Mouse (Mus musculus) forebrain, embryonic 16.5 days (tissue): ENCODE measurements around the gene Dnaic2. TPM values are rescaled to one million over a fixed set of nuclear protein-coding genes. Genes with fewer than 3 reads are reported as not detected.
A peak's percentile ranks its signal among the peaks of the same experiment; 100 is the strongest.

Source experiments
- ATAC-seq: fragments of 200-750 bp; cut with Nextera tagmentation; 2 replicates; pipeline ENCODE4 v1.8.0; 2017; ENCODE audit warnings: mild to moderate bottlenecking, moderate library complexity
- H3K27ac ChIP-seq: fragments of 300-500 bp; sonication (generic); 2 replicates; pipeline ENCODE4 v1.5.1; 2014; ENCODE audit warnings: low read length, control low read depth
- H3K27me3 ChIP-seq: fragments of 300-500 bp; sonication (generic); replicated peaks from 2 replicates; pipeline ENCODE4 v1.6.1; 2014; ENCODE audit warnings: low read length; ENCODE audit not compliant: control insufficient read depth, insufficient read depth
- H3K36me3 ChIP-seq: fragments of 300-500 bp; sonication (generic); 2 replicates; pipeline ENCODE4 v1.6.1; 2014; ENCODE audit not compliant: control insufficient read depth, insufficient read depth
- H3K4me1 ChIP-seq: fragments of 300-500 bp; sonication (generic); replicated peaks from 2 replicates; pipeline ENCODE4 v1.6.1; 2014; ENCODE audit warnings: low read length; ENCODE audit not compliant: control insufficient read depth, insufficient read depth
- H3K4me2 ChIP-seq: fragments of 300-500 bp; sonication (generic); 2 replicates; pipeline ENCODE4 v1.6.1; 2014; ENCODE audit warnings: mild to moderate bottlenecking, low read length, control low read depth
- H3K4me3 ChIP-seq: fragments of 300-500 bp; sonication (generic); replicated peaks from 2 replicates; pipeline ENCODE4 v1.5.1; 2014; ENCODE audit warnings: mild to moderate bottlenecking, low read length, control low read depth
- H3K9ac ChIP-seq: fragments of 300-500 bp; sonication (generic); replicated peaks from 2 replicates; pipeline ENCODE4 v1.6.1; 2014; ENCODE audit warnings: low read depth, low read length, control low read depth
- H3K9me3 ChIP-seq: fragments of 300-500 bp; sonication (generic); 2 replicates; pipeline ENCODE4 v1.6.1; 2016; ENCODE audit warnings: low read length; ENCODE audit not compliant: control insufficient read depth
- WGBS: fragments of 180-500 bp; shearing (Covaris S2); extraction: QIAGEN DNeasy Blood & Tissue Kit; methylation state at CpG from one replicate; pipeline ENCODE4 v1.1.7; 2014; 5-methylcytosine and 5-hydroxymethylcytosine counted together
- polyA plus RNA-seq: library from polyadenylated mRNA; unstranded; fragments of >200 nt; fragmentation: Nextera tagmentation; extraction: Ambion mirVana; gene quantifications from 2 replicates; pipeline ENCODE4 v1.2.1, GENCODE M21; 2015

Gene Dnaic2
- polyA plus RNA-seq, 1 experiment from 2014 or later, result 1.5 TPM

- no peaks in the 10 kb centered on the region for H3K9me3 ChIP-seq
- no peaks in the 10 kb centered on the region for H3K36me3 ChIP-seq
- ATAC-seq, result no peak
- no peak overlapping the region for H3K9ac ChIP-seq
- no peaks in the 10 kb centered on the region for H3K27me3 ChIP-seq
- H3K4me3 ChIP-seq, result no peak overlapping the region
- no peak overlapping the region for H3K4me2 ChIP-seq
- 0 out of 2 replicates have a peak, but pooled peaks cover 2% of the 10 kb centered on the region for H3K4me1 ChIP-seq
- WGBS, result 87% methylated on average over 9 of the region's 9 CpGs
- H3K27ac ChIP-seq, result no peak overlapping the region
Observed at GRCm38 (mm10) chr11:114685526-114686040, 41.6 kb upstream of the Dnaic2 start.

GRCm38 (mm10) chr11:114686221-114686959 is 40.8 kb upstream of the Dnaic2 start:
- ATAC-seq, result 0 out of 2 replicates have a peak, but pooled peaks have one; percentile 30
- no peaks in the 10 kb centered on the region for H3K9me3 ChIP-seq
- no peak overlapping the region for H3K4me3 ChIP-seq
- H3K27ac ChIP-seq, result no peak overlapping the region
- no peaks in the 10 kb centered on the region for H3K36me3 ChIP-seq
- 91% methylated on average over 16 of the region's 16 CpGs for WGBS
- no peak overlapping the region for H3K4me2 ChIP-seq
- 0 out of 2 replicates have a peak, but pooled peaks cover 2% of the 10 kb centered on the region for H3K4me1 ChIP-seq
- H3K9ac ChIP-seq, result no peak overlapping the region
- H3K27me3 ChIP-seq, result no peaks in the 10 kb centered on the region

GRCm38 (mm10) chr11:114687574-114688188 is 39.5 kb upstream of the Dnaic2 start:
- H3K27me3 ChIP-seq, result no peaks in the 10 kb centered on the region
- 67% methylated on average over 10 of the region's 10 CpGs for WGBS
- H3K9me3 ChIP-seq, result no peaks in the 10 kb centered on the region
- H3K9ac ChIP-seq, result no peak overlapping the region
- H3K36me3 ChIP-seq, result no peaks in the 10 kb centered on the region
- H3K4me1 ChIP-seq, result 0 out of 2 replicates have a peak, but pooled peaks cover 2% of the 10 kb centered on the region
- H3K27ac ChIP-seq, result no peak overlapping the region
- ATAC-seq, result no peak
- no peak overlapping the region for H3K4me2 ChIP-seq
- H3K4me3 ChIP-seq, result no peak overlapping the region

GRCm38 (mm10) chr11:114688729-114689128 is 38.5 kb upstream of the Dnaic2 start:
- 93% methylated on average over 2 of the region's 3 CpGs for WGBS
- Histone ChIP-seq H3K4me3 (no peak overlapping the region), H3K27me3 (no peaks in the 10 kb centered on the region), H3K36me3 (no peaks in the 10 kb centered on the region), H3K4me2 (no peak overlapping the region), H3K27ac (no peak overlapping the region), H3K9ac (no peak overlapping the region), H3K9me3 (no peaks in the 10 kb centered on the region), H3K4me1 (0 out of 2 replicates have a peak, but pooled peaks cover 2% of the 10 kb centered on the region)
- no peak for ATAC-seq

DNA sequence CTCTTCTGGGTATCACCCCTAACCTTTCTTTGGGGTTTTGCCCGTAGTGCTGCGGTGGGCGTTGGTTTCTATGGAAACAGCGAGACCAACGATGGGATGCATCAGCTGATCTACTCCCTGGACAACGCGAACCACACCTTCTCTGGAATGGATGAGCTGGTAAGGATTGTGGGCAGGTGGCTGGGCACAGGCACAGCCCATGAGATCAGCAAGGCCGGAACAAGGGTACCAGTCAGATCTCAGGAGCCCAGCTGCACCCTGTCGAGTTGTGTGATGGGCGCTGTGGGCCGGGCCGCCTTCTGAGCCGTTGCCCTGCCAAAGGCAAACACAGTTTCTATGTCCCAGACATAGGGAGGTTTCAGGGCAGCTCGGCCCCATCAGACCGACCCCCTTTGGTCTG is 37.0 kb upstream of the Dnaic2 start:
- no peaks in the 10 kb centered on the region for H3K36me3 ChIP-seq
- ATAC-seq, result no peak
- no peaks in the 10 kb centered on the region for H3K9me3 ChIP-seq
- no peak overlapping the region for H3K27ac ChIP-seq
- no peak overlapping the region for H3K4me2 ChIP-seq
- no peak overlapping the region for H3K4me3 ChIP-seq
- H3K27me3 ChIP-seq, result no peaks in the 10 kb centered on the region
- no peak overlapping the region for H3K9ac ChIP-seq
- 0 out of 2 replicates have a peak, but pooled peaks cover 2% of the 10 kb centered on the region for H3K4me1 ChIP-seq
- 92% methylated on average over 15 of the region's 15 CpGs for WGBS

DNA sequence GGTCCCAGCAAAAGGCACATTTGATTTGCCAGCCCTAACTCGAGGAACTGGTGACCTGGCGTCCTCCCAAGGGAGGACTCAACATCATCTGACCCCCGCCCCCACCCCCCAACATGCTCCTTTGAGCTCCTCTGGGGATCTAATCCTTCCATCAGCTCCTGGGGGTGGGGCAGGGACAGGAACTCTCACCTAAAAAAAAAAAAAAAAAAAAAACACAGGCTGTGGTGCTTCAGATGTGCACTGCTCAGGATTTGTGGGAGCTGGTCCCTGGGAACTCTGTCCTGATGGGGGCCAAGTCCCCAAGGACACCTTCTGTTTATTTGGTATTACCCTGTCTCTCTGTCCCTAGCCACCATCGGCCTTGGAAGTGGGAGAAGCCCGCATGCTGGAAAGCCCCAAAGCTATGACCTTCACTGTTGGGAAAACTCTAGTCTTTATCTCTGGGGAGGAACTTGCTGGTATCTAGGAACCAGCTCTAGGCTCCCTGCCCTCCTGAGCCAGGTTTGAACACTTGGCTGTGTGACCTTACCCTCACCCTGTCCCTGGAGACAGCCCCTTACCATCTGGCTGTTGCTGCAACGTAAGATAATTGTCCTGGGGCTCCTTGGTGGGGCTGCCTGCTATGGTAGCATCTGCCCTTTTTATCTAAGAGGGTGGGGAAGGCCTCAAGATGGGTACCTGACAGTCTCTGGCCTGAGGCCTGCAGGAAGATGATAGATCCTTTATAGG is 35.6 kb upstream of the Dnaic2 start:
- Histone ChIP-seq H3K27me3 (no peaks in the 10 kb centered on the region), H3K4me2 (no peak overlapping the region), H3K27ac (no peak overlapping the region), H3K36me3 (no peaks in the 10 kb centered on the region), H3K4me3 (no peak overlapping the region), H3K9ac (no peak overlapping the region), H3K4me1 (no peaks in the 10 kb centered on the region), H3K9me3 (no peaks in the 10 kb centered on the region)
- 69% methylated on average over 6 of the region's 6 CpGs for WGBS
- no peak for ATAC-seq

GRCm38 (mm10) chr11:114692601-114693000 is 34.6 kb upstream of the Dnaic2 start:
- Histone ChIP-seq H3K4me1 (no peaks in the 10 kb centered on the region), H3K4me2 (no peak overlapping the region), H3K9ac (no peak overlapping the region), H3K27ac (no peak overlapping the region), H3K9me3 (no peaks in the 10 kb centered on the region), H3K27me3 (no peaks in the 10 kb centered on the region), H3K4me3 (no peak overlapping the region), H3K36me3 (no peaks in the 10 kb centered on the region)
- ATAC-seq, result no peak
- WGBS, result 46% methylated on average over 7 of the region's 7 CpGs

GRCm38 (mm10) chr11:114693456-114693855 is 33.8 kb upstream of the Dnaic2 start:
- H3K9me3 ChIP-seq, result no peaks in the 10 kb centered on the region
- no peaks in the 10 kb centered on the region for H3K4me1 ChIP-seq
- no peak overlapping the region for H3K4me3 ChIP-seq
- ATAC-seq, result no peak
- WGBS, result 92% methylated on average over 6 of the region's 6 CpGs
- no peak overlapping the region for H3K27ac ChIP-seq
- H3K27me3 ChIP-seq, result no peaks in the 10 kb centered on the region
- no peak overlapping the region for H3K4me2 ChIP-seq
- H3K9ac ChIP-seq, result no peak overlapping the region
- no peaks in the 10 kb centered on the region for H3K36me3 ChIP-seq

- no peak for ATAC-seq
- Histone ChIP-seq H3K9me3 (no peaks in the 10 kb centered on the region), H3K36me3 (no peaks in the 10 kb centered on the region), H3K4me2 (no peak overlapping the region), H3K27me3 (no peaks in the 10 kb centered on the region), H3K27ac (no peak overlapping the region), H3K9ac (no peak overlapping the region), H3K4me3 (no peak overlapping the region), H3K4me1 (no peaks in the 10 kb centered on the region)
- WGBS, result 79% methylated on average over 2 of the region's 2 CpGs
Observed at GRCm38 (mm10) chr11:114694451-114694850, 32.8 kb upstream of the Dnaic2 start.
